Mouse (Mus musculus): ENCODE data around the gene Slc9a3r1.

Slc9a3r1 gene

GRCm38 (mm10) chr11:115162205-115162601 lies 938 bp upstream of the Slc9a3r1 start:
- no peak for DNase-seq (ENCODE audit: low spot score)

DNA sequence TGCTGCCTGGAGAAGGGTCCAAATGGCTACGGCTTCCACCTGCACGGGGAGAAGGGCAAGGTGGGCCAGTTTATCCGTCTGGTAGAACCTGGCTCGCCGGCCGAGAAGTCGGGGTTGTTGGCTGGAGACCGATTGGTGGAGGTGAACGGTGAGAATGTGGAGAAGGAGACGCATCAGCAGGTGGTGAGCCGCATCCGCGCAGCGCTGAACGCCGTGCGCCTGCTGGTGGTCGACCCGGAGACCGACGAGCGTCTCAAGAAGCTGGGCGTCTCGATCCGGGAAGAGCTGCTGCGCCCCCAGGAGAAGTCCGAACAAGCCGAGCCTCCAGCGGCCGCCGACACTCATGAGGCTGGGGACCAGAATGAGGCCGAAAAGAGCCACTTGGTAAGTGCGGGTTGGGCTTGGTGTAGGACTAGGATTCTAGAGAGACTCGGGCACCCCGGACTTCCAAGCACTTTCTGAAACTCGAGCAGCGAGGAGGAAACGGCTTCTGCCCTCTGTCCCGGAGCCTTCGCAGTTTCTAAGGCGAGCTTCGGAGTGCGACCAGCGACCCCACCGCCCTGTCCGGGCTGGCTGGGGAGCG lies 518 bp downstream of the Slc9a3r1 start:
- peak; percentile 78 for DNase-seq (ENCODE audit: low spot score)

DNA sequence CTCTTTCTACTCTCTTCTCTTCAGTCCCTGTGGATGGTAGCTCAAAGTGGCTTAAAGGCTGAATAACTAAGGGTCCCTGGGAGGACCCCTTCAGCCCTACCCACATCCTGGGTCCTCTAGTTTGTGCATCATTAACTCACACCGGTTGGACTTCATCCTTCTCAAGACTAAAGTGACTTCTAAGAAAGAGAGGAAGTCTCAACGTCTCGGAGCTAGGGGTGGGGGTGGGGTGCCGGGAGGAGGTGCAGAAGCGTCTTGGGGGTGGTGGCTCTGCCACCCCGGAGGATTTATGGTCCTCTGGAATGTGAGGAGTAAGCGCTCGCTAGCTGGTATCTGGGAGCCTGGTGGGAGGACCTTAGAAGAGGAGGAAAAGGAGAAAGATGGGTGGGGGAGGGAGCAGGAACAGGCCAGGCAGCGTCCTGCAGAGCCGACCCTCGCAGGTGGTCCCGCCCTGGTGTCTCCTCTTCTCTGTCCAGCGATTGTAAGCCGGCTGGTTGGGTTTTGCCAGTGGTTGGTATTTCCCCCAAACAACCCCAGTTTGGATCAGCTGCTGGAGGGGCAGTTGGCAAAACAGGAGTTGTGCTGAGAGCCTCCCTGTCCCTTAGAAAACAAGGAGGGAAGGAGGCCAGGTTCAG lies 1.3 kb downstream of the Slc9a3r1 start:
- DNase-seq (ENCODE audit: low spot score): no peak

DNA sequence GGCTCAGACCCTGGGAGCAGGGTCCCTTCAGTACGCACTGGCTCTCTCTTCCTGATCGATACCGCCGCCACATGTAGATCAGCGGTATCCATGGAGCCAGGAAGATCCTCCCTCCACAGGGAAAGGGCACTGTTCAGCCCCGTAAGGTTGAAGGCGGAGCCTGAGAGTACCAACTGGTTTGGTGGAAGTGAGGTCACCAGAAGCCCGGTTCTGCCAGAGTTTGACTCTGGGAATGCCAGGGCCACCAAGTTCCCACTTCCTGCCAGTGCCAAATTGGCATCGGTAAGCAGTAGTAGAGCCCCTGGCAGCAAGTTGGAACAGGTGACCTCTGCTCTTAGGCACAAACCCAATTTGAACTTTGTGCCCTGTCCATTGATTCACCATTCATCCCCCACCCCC lies 1.8 kb downstream of the Slc9a3r1 start:
- DNase-seq (ENCODE audit: low spot score): peak; percentile 64

- no peak for DNase-seq (ENCODE audit: low spot score)
Measured at GRCm38 (mm10) chr11:115166776-115167175, 3.6 kb downstream of the Slc9a3r1 start.

GRCm38 (mm10) chr11:115167631-115168249 lies 4.6 kb downstream of the Slc9a3r1 start:
- DNase-seq (ENCODE audit: low spot score): no peak

GRCm38 (mm10) chr11:115169430-115169829 lies 6.3 kb downstream of the Slc9a3r1 start:
- DNase-seq (ENCODE audit: low spot score): no peak

DNA sequence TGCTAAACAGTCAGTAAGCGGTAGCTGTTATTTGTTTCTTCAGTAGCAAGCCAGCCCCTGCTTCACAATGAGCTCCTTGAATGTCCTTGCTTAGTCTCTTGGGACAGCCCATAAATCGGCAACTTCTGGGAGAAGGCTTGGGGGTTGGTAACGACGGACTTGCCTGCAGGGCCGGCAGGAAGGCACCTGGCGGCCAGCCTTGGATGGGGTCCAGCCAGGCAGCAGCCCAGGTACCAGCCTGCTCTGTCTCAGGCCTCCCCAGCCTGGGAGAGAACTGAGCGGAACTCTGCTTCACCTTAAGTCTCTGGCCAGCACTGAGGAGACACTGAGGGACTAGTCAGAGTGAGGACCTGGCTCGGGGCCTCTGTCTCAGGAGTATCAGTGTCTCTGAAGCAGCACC lies 8.0 kb downstream of the Slc9a3r1 start:
- no peak for DNase-seq (ENCODE audit: low spot score)

GRCm38 (mm10) chr11:115172825-115173287 lies 9.7 kb downstream of the Slc9a3r1 start:
- peak; percentile 62 for DNase-seq (ENCODE audit: low spot score)

- peak; percentile 67 for DNase-seq (ENCODE audit: low spot score)
Measured at GRCm38 (mm10) chr11:115173549-115174339, 10.6 kb downstream of the Slc9a3r1 start.

DNA sequence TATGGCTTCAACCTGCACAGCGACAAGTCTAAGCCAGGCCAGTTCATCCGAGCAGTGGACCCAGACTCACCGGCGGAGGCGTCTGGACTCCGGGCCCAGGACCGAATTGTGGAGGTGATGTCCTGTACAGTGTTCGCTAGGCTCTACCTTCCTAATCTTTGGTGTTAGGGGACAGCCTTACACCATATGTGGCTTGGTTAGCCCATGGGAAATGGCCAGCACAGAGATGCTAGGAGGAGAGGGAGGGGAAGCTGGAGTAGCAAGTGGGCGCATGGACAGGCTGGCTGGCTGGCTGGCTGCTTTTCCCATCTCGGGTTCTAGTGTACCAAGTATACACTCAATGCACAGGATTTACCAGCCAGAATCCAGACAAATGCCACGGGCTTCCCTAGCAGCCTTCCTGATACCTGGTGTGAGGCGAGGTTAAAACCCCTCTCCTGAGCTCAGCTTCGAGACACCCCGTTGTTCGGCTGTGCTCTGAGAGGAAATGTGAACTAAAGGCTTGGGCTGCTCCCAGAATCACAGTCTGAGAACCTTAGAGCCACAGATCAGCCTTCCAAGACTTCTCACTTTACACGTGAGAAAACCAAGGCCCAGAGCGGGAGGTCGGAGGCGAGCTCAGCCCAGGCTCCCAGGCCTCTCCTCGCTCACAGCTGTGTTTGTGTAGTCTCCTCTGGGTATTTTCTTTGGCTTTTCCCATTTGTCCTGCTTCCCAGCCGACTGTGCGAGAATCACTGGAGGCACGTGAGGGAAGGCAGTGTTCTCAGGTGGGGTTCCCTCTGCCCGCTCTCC lies 13.5 kb downstream of the Slc9a3r1 start:
- no peak for DNase-seq (ENCODE audit: low spot score)

- DNase-seq (ENCODE audit: low spot score): peak; percentile 53
Measured at GRCm38 (mm10) chr11:115177559-115178195, 14.5 kb downstream of the Slc9a3r1 start.

GRCm38 (mm10) chr11:115178766-115179165 lies 15.6 kb downstream of the Slc9a3r1 start:
- DNase-seq (ENCODE audit: low spot score): no peak

- no peak for DNase-seq (ENCODE audit: low spot score)
Measured at GRCm38 (mm10) chr11:115179191-115179590, 16.1 kb downstream of the Slc9a3r1 start.

- no peak for DNase-seq (ENCODE audit: low spot score)
Measured at GRCm38 (mm10) chr11:115179881-115180280, 16.7 kb downstream of the Slc9a3r1 start.

GRCm38 (mm10) chr11:115181913-115182638 lies 18.9 kb downstream of the Slc9a3r1 start:
- DNase-seq (ENCODE audit: low spot score): peak; percentile 91

DNA sequence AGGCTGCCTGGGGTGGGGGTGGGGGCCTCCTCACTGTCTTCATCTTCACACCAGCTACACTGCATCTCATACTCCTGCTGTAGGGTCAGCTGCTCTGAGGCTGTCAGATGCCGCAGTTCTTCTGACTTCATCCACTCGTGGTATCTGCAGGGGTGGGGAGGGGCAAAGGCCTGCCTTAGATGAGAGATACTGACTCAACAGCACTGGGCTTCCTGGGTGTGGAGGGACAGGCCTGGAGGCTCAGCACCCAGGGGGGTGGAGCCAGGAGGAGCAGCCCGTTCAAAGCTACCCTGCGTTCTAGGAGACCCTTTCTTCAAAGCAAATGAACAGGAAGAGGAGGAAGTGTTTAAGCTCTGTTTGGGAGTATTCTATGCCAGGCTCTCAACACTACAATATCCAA lies 21.8 kb downstream of the Slc9a3r1 start:
- no peak for DNase-seq (ENCODE audit: low spot score)

DNA sequence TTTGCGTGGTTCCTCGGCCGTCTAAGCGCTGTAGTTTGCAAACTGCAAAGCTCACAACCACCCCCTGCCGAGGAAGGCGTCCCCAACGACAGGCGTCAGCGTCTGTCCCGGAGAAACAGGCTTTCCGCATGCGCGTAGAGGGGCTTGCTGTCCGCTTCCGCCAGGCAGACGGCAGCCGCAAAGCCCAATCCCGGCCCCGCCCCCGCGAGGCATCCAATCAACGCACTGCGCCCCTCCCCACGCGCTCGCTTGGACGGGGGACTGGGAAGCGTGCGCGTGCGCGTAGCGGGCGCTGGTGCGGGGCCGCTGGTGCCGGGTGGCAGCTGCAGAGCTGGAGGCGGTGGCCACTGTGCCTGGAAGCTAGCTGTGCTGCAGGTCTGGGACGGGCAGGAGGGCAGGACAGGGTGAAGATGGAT lies 24.1 kb downstream of the Slc9a3r1 start, which contains the start of gene Tmem104:
Tmem104 (plus strand) TSS at position 264 of the 416 bp plus-strand sequence.
- DNase-seq (ENCODE audit: low spot score): peak; percentile 99

GRCm38 (mm10) chr11:115187693-115188092 lies 24.6 kb downstream of the Slc9a3r1 start, which contains the start of gene Nat9:
Gene Nat9, minus strand, starts transcription at chr11:115187859.
- no peak for DNase-seq (ENCODE audit: low spot score)

GRCm38 (mm10) chr11:115188539-115189231 lies 25.5 kb downstream of the Slc9a3r1 start:
- no peak for DNase-seq (ENCODE audit: low spot score)
